Mouse (Mus musculus) midbrain, embryonic 13.5 days (tissue): ENCODE data around the gene Shc1. TPM values are rescaled to one million over a fixed set of nuclear protein-coding genes. Genes with fewer than 3 reads are reported as not detected.

Experiments used
- ATAC-seq: fragments of 200-750 bp; cut with Nextera tagmentation; 2 replicates; pipeline ENCODE4 v1.8.0; 2017; ENCODE audit warnings: mild to moderate bottlenecking, moderate TSS enrichment, moderate library complexity
- H3K27ac ChIP-seq: fragments of 300-500 bp; sonication (generic); 2 replicates; pipeline ENCODE4 v1.5.1; 2015; ENCODE audit warnings: inconsistent platforms, mild to moderate bottlenecking, moderate library complexity
- H3K27me3 ChIP-seq: fragments of 300-500 bp; sonication (generic); 2 replicates; pipeline ENCODE4 v1.6.1; 2015; ENCODE audit warnings: mild to moderate bottlenecking, inconsistent platforms
- H3K36me3 ChIP-seq: fragments of 300-500 bp; sonication (generic); 2 replicates; pipeline ENCODE4 v1.6.1; 2015; ENCODE audit warnings: mild to moderate bottlenecking, inconsistent platforms
- H3K4me1 ChIP-seq: fragments of 300-500 bp; sonication (generic); replicated peaks from 2 replicates; pipeline ENCODE4 v1.6.1; 2015; ENCODE audit warnings: inconsistent platforms
- H3K4me2 ChIP-seq: fragments of 300-500 bp; sonication (generic); replicated peaks from 2 replicates; pipeline ENCODE4 v1.6.1; 2015; ENCODE audit warnings: moderate library complexity, mild to moderate bottlenecking, inconsistent platforms
- H3K4me3 ChIP-seq: fragments of 300-500 bp; sonication (generic); replicated peaks from 2 replicates; pipeline ENCODE4 v1.5.1; 2015; ENCODE audit warnings: mild to moderate bottlenecking, inconsistent platforms
- H3K9ac ChIP-seq: fragments of 300-500 bp; sonication (generic); replicated peaks from 2 replicates; pipeline ENCODE4 v1.6.1; 2015; ENCODE audit warnings: mild to moderate bottlenecking, inconsistent platforms
- H3K9me3 ChIP-seq: fragments of 300-500 bp; sonication (generic); 2 replicates; pipeline ENCODE4 v1.6.1; 2016; ENCODE audit warnings: mild to moderate bottlenecking, inconsistent platforms
- WGBS: fragments of 180-500 bp; shearing (Covaris S2); methylation state at CpG from one replicate; pipeline ENCODE4 v1.1.7; 2015; 5-methylcytosine and 5-hydroxymethylcytosine counted together
- polyA plus RNA-seq: library from polyadenylated mRNA; unstranded; fragments of >200 nt; fragmentation: Nextera tagmentation; extraction: Ambion mirVana; gene quantifications from 2 replicates; pipeline ENCODE4 v1.2.1, GENCODE M21; 2015

Shc1 gene
- polyA plus RNA-seq, 1 experiment from 2014 or later: 17.8 TPM

GRCm38 (mm10) chr3:89458965-89459807 is 40.9 kb downstream of the Shc1 start:
- WGBS: 1% methylated on average over 34 of the region's 36 CpGs
- Histone ChIP-seq H3K4me3 (peak overlapping the region; percentile 68), H3K9me3 (no peaks in the 10 kb centered on the region), H3K9ac (peak overlapping the region; percentile 78), H3K27me3 (no peaks in the 10 kb centered on the region), H3K4me2 (peak overlapping the region; percentile 72), H3K27ac (peak overlapping the region; percentile 88), H3K4me1 (peaks cover 16% of the 10 kb centered on the region), H3K36me3 (peaks cover 13% of the 10 kb centered on the region)
- peak; percentile 90 for ATAC-seq

- H3K9ac ChIP-seq: no peak overlapping the region
- H3K9me3 ChIP-seq: no peaks in the 10 kb centered on the region
- no peak overlapping the region for H3K4me3 ChIP-seq
- ATAC-seq: no peak
- no peak overlapping the region for H3K27ac ChIP-seq
- WGBS: 53% methylated on average over 4 of the region's 4 CpGs
- no peaks in the 10 kb centered on the region for H3K4me1 ChIP-seq
- no peak overlapping the region for H3K4me2 ChIP-seq
- H3K27me3 ChIP-seq: no peaks in the 10 kb centered on the region
- peaks cover 45% of the 10 kb centered on the region for H3K36me3 ChIP-seq
Measured at GRCm38 (mm10) chr3:89468268-89468667, 50.0 kb downstream of the Shc1 start.

GRCm38 (mm10) chr3:89472280-89472679 is 54.0 kb downstream of the Shc1 start:
- no peak overlapping the region for H3K4me3 ChIP-seq
- no peak overlapping the region for H3K4me2 ChIP-seq
- no peak for ATAC-seq
- no peaks in the 10 kb centered on the region for H3K4me1 ChIP-seq
- no peak overlapping the region for H3K27ac ChIP-seq
- WGBS: 78% methylated on average over 7 of the region's 7 CpGs
- peaks cover 28% of the 10 kb centered on the region for H3K36me3 ChIP-seq
- H3K9ac ChIP-seq: no peak overlapping the region
- H3K9me3 ChIP-seq: no peaks in the 10 kb centered on the region
- no peaks in the 10 kb centered on the region for H3K27me3 ChIP-seq

GRCm38 (mm10) chr3:89473838-89474237 is 55.6 kb downstream of the Shc1 start:
- WGBS: 79% methylated on average over 6 of the region's 6 CpGs
- no peak overlapping the region for H3K4me3 ChIP-seq
- no peaks in the 10 kb centered on the region for H3K9me3 ChIP-seq
- H3K9ac ChIP-seq: no peak overlapping the region
- no peaks in the 10 kb centered on the region for H3K4me1 ChIP-seq
- H3K27ac ChIP-seq: no peak overlapping the region
- no peak overlapping the region for H3K4me2 ChIP-seq
- H3K27me3 ChIP-seq: no peaks in the 10 kb centered on the region
- ATAC-seq: no peak
- peaks cover 13% of the 10 kb centered on the region for H3K36me3 ChIP-seq

- no peak for ATAC-seq
- H3K27me3 ChIP-seq: no peaks in the 10 kb centered on the region
- no peaks in the 10 kb centered on the region for H3K9me3 ChIP-seq
- no peaks in the 10 kb centered on the region for H3K36me3 ChIP-seq
- no peak overlapping the region for H3K27ac ChIP-seq
- H3K9ac ChIP-seq: no peak overlapping the region
- no peak overlapping the region for H3K4me3 ChIP-seq
- no peak overlapping the region for H3K4me2 ChIP-seq
- WGBS: 82% methylated on average over 6 of the region's 6 CpGs
- H3K4me1 ChIP-seq: no peaks in the 10 kb centered on the region
Measured at GRCm38 (mm10) chr3:89479055-89479454, 60.8 kb downstream of the Shc1 start.

Other genes starting within 250 kb of the Shc1 start
- gene Scamp3, start 241.0 kb upstream of the Shc1 start, polyA plus RNA-seq: 110 and 116 TPM in 2 replicates
- 27.5 and 31.3 TPM in 2 replicates for gene Fam189b, start 235.3 kb upstream of the Shc1 start, polyA plus RNA-seq
- 43.5 and 46.7 TPM in 2 replicates for gene Gba, start 215.5 kb upstream of the Shc1 start, polyA plus RNA-seq
- gene Thbs3, start 203.3 kb upstream of the Shc1 start, polyA plus RNA-seq: 82.9 and 86.2 TPM in 2 replicates
- gene Mtx1, start 191.4 kb upstream of the Shc1 start, polyA plus RNA-seq: 158 and 165 TPM in 2 replicates
- 3.2 and 3.4 TPM in 2 replicates for gene Muc1, start 189.4 kb upstream of the Shc1 start, polyA plus RNA-seq
- gene Krtcap2, start 172.5 kb upstream of the Shc1 start, polyA plus RNA-seq: 205 and 209 TPM in 2 replicates
- 58.6 and 59.4 TPM in 2 replicates for gene Trim46, start 172.1 kb upstream of the Shc1 start, polyA plus RNA-seq
- 74.6 and 75.9 TPM in 2 replicates for gene Dpm3, start 159.1 kb upstream of the Shc1 start, polyA plus RNA-seq
- 31.8 and 37.5 TPM in 2 replicates for gene Slc50a1, start 147.9 kb upstream of the Shc1 start, polyA plus RNA-seq
- 9.7 and 10.7 TPM in 2 replicates for gene Efna1, start 137.3 kb upstream of the Shc1 start, polyA plus RNA-seq
- 21.8 and 22.5 TPM in 2 replicates for gene Efna3, start 95.5 kb upstream of the Shc1 start, polyA plus RNA-seq
- gene Efna4, start 80.4 kb upstream of the Shc1 start, polyA plus RNA-seq: 8.8 and 11.4 TPM in 2 replicates
- 28.2 and 34.2 TPM in 2 replicates for gene Adam15, start 68.4 kb upstream of the Shc1 start, polyA plus RNA-seq
- 0.19 and 0.24 TPM in 2 replicates for gene Dcst2, start 56.5 kb upstream of the Shc1 start, polyA plus RNA-seq
- gene Dcst1, start 53.2 kb upstream of the Shc1 start, polyA plus RNA-seq: 0.88 and 0.93 TPM in 2 replicates
- 0.45 and 0.54 TPM in 2 replicates for gene Zbtb7b, start 23.7 kb upstream of the Shc1 start, polyA plus RNA-seq
- gene Lenep, start 15.7 kb upstream of the Shc1 start, polyA plus RNA-seq: 1.5 TPM in 1 of 2 replicates, not detected in the other
- 37.2 and 37.8 TPM in 2 replicates for gene Flad1, start 6.6 kb upstream of the Shc1 start, polyA plus RNA-seq
- gene Cks1b, start 60 bp upstream of the Shc1 start, polyA plus RNA-seq: 176 and 177 TPM in 2 replicates
- 37.4 and 43.4 TPM in 2 replicates for gene Pygo2, start 11.8 kb downstream of the Shc1 start, polyA plus RNA-seq
- gene Pbxip1, start 18.3 kb downstream of the Shc1 start, polyA plus RNA-seq: 12.2 and 14.1 TPM in 2 replicates
- gene Pmvk, start 36.1 kb downstream of the Shc1 start, polyA plus RNA-seq: 99.9 and 104 TPM in 2 replicates
- gene Kcnn3, start 101.7 kb downstream of the Shc1 start, polyA plus RNA-seq: 4.4 and 5.0 TPM in 2 replicates